Mouse (Mus musculus): ENCODE measurements at regions not wholly inside any gene's neighbourhood (a gene's known extent, or its start where the extent isn't known, plus 50 kb on each side); places are given as distances from the start of the nearest gene placed in this dataset.

GRCm38 (mm10) chr7:138524936-138525335 is 127.4 kb upstream of the Tcerg1l start:
- DNase-seq (ENCODE audit: low spot score), result no peak
- H3K27ac ChIP-seq, result no peak overlapping the region
- H3K4me3 ChIP-seq, result no peak overlapping the region
- no peaks in the 10 kb centered on the region for H3K9me3 ChIP-seq
- no peaks in the 10 kb centered on the region for H3K36me3 ChIP-seq
- H3K4me1 ChIP-seq (replicated peaks), result no peaks in the 10 kb centered on the region
- H3K27me3 ChIP-seq (ENCODE audit: insufficient read depth, poor library complexity, severe bottlenecking), result no peaks in the 10 kb centered on the region
- WGBS, result 89% methylated on average over 3 of the region's 3 CpGs

DNA sequence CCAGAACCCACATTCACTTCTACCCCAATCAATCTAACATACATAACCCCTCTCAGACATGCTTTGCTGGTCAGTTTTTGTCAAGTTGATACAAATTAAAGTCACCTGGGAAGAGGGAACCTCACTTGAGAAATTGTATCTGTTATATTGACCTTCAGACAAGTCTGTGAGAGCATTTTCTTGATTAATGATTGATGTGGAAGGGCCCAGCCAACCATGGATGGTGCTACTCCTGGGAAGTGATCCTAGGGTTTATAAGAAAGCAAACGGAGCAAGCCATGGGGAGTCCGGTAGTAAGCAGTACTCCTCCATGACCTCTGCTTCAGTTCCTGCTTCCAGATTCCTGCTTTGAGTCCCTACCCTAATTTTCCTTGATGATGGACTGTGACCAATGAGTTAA is 116.6 kb upstream of the Tcerg1l start:
- Histone ChIP-seq H3K4me1 (replicated peaks) (no peaks in the 10 kb centered on the region), H3K27me3 (ENCODE audit: insufficient read depth, poor library complexity, severe bottlenecking) (no peaks in the 10 kb centered on the region), H3K27ac (no peak overlapping the region), H3K9me3 (no peaks in the 10 kb centered on the region), H3K36me3 (no peaks in the 10 kb centered on the region), H3K4me3 (no peak overlapping the region)
- WGBS, result 92% methylated on average over 2 of the region's 2 CpGs
- DNase-seq (ENCODE audit: low spot score), result no peak

GRCm38 (mm10) chr7:138505205-138505604 is 107.7 kb upstream of the Tcerg1l start:
- no peaks in the 10 kb centered on the region for H3K27me3 ChIP-seq (ENCODE audit: insufficient read depth, poor library complexity, severe bottlenecking)
- peaks cover 27% of the 10 kb centered on the region for H3K4me1 ChIP-seq (replicated peaks)
- no peak overlapping the region for H3K27ac ChIP-seq
- H3K4me3 ChIP-seq, result no peak overlapping the region
- H3K36me3 ChIP-seq, result no peaks in the 10 kb centered on the region
- H3K9me3 ChIP-seq, result no peaks in the 10 kb centered on the region
- WGBS, result 82% methylated on average over 2 of the region's 2 CpGs
- no peak for DNase-seq (ENCODE audit: low spot score)

DNA sequence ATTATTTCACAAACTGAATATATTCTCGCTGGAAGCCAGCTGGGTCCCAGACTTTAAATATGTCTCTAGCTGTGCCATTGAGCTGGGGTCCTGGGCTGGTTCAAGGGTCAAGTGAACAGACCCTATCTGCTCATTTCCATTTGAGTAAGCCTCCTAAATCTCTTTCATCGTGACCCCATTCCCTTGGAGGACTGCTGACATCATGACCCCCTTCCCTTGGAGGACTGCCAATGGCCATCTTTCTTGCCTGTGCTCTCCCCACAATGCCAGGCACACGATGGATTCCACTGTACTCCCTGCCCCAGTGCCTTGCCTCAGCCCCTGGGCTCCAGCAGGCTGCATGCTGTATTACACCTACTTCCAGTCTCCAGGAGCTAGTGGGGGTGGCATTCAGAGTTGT is 106.5 kb upstream of the Tcerg1l start:
- H3K4me1 ChIP-seq (replicated peaks), result peaks cover 27% of the 10 kb centered on the region

DNA sequence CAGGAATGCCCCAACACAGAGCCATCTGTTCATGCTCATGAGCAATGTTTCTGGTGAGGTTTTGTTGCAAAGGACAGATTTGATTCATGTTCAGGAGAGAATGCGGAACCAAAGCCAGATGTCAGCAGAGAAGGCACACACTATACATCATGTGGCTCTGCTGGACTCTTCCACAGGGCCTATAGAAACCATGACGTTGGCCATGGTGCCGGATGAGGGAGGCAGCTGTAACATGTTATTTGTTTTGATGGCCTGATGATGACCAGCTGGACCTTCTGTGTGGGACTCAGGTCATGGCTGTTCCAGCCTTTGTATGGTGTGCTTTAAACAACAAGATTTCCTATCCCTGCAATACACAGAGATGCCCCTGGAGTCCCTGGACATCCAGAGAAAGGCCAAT is 105.5 kb upstream of the Tcerg1l start:
- no peak for DNase-seq (ENCODE audit: low spot score)
- no peak overlapping the region for H3K4me3 ChIP-seq
- WGBS, result 71% methylated on average over 3 of the region's 3 CpGs
- no peaks in the 10 kb centered on the region for H3K9me3 ChIP-seq
- H3K27ac ChIP-seq, result peak overlapping the region; percentile 40; the same call in 1 of the 2 replicates
- no peaks in the 10 kb centered on the region for H3K27me3 ChIP-seq (ENCODE audit: insufficient read depth, poor library complexity, severe bottlenecking)
- H3K36me3 ChIP-seq, result no peaks in the 10 kb centered on the region
- H3K4me1 ChIP-seq (replicated peaks), result peaks cover 27% of the 10 kb centered on the region

More for the DNA sequence above, 106.5 kb upstream of the Tcerg1l start:
- Histone ChIP-seq H3K27ac (peak overlapping the region; percentile 29; the same call in 1 of the 2 replicates), H3K9me3 (no peaks in the 10 kb centered on the region), H3K27me3 (ENCODE audit: insufficient read depth, poor library complexity, severe bottlenecking) (no peaks in the 10 kb centered on the region), H3K36me3 (no peaks in the 10 kb centered on the region), H3K4me3 (no peak overlapping the region)
- DNase-seq (ENCODE audit: low spot score), result peak; percentile 38
- 36% methylated on average over 3 of the region's 3 CpGs for WGBS

- 85% methylated on average over 14 of the region's 14 CpGs for WGBS
- DNase-seq (ENCODE audit: low spot score), result no peak
- Histone ChIP-seq H3K4me1 (replicated peaks) (peaks cover 27% of the 10 kb centered on the region), H3K27me3 (ENCODE audit: insufficient read depth, poor library complexity, severe bottlenecking) (no peaks in the 10 kb centered on the region), H3K27ac (no peak overlapping the region), H3K9me3 (no peaks in the 10 kb centered on the region), H3K4me3 (no peak overlapping the region), H3K36me3 (no peaks in the 10 kb centered on the region)
Measured at GRCm38 (mm10) chr7:138501347-138502014, 104.0 kb upstream of the Tcerg1l start.

DNA sequence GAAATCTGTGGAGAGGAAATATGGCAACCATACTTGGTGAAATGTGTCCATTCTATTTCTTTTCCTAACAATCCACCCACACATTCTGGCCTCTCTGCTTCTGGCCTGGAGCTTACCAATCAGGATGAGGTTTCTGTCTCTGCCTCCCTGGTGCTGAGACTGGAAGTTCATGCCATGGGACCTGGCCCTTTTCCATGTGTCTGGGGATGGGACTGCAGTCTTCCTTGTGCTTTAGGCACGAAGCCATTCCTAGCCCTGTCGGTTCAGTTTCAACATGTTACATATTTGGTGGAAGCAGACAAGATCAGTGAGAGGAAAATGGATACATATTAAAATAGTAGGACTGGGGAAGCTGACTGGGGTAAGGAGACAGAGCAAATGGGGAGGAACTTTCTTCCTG is 100.2 kb upstream of the Tcerg1l start:
- no peak for DNase-seq (ENCODE audit: low spot score)
- Histone ChIP-seq H3K9me3 (no peaks in the 10 kb centered on the region), H3K4me1 (replicated peaks) (peaks cover 6% of the 10 kb centered on the region; the same call in 1 of the 2 replicates), H3K27ac (no peak overlapping the region), H3K36me3 (no peaks in the 10 kb centered on the region), H3K4me3 (no peak overlapping the region), H3K27me3 (ENCODE audit: insufficient read depth, poor library complexity, severe bottlenecking) (no peaks in the 10 kb centered on the region)
- WGBS, result 82% methylated on average over 2 of the region's 2 CpGs

GRCm38 (mm10) chr7:138497202-138497601 is 99.7 kb upstream of the Tcerg1l start:
- 61% methylated on average over 6 of the region's 6 CpGs for WGBS
- no peaks in the 10 kb centered on the region for H3K36me3 ChIP-seq
- no peak overlapping the region for H3K27ac ChIP-seq
- no peak overlapping the region for H3K4me3 ChIP-seq
- H3K27me3 ChIP-seq (ENCODE audit: insufficient read depth, poor library complexity, severe bottlenecking), result no peaks in the 10 kb centered on the region
- no peak for DNase-seq (ENCODE audit: low spot score)
- no peaks in the 10 kb centered on the region for H3K9me3 ChIP-seq
- peaks cover 2% of the 10 kb centered on the region; the same call in 1 of the 2 replicates for H3K4me1 ChIP-seq (replicated peaks)

DNA sequence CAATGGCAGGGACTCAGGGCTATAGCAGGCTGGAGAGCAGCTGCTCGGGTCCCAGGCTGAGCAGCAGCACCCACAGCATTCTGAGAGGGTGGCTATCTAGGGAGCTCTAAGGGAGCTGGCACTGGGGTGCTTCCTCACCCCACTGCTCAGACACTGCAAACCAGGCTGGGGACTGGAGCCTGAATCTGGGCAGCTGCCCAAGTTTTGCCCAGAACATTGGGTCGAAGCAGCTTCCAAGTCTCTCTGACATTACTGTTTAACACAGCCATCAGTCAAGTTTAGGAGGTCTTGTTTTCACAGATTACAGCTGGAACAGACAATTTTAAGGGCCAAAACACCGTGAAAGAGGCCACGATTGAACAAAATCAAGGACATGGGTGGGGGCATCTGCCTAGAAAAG is 96.1 kb upstream of the Tcerg1l start:
- Histone ChIP-seq H3K27ac (peak overlapping the region; percentile 9; the same call in 1 of the 2 replicates), H3K27me3 (ENCODE audit: insufficient read depth, poor library complexity, severe bottlenecking) (no peaks in the 10 kb centered on the region), H3K36me3 (no peaks in the 10 kb centered on the region), H3K4me3 (no peak overlapping the region), H3K9me3 (0 out of 2 replicates have a peak, but pooled peaks cover 7% of the 10 kb centered on the region), H3K4me1 (replicated peaks) (peaks cover 5% of the 10 kb centered on the region; the same call in 1 of the 2 replicates)
- DNase-seq (ENCODE audit: low spot score), result no peak
- WGBS, result 84% methylated on average over 4 of the region's 4 CpGs

GRCm38 (mm10) chr7:138492261-138492660 is 94.7 kb upstream of the Tcerg1l start:
- Histone ChIP-seq H3K9me3 (0 out of 2 replicates have a peak, but pooled peaks cover 7% of the 10 kb centered on the region), H3K27me3 (ENCODE audit: insufficient read depth, poor library complexity, severe bottlenecking) (no peaks in the 10 kb centered on the region), H3K27ac (no peak overlapping the region), H3K4me1 (replicated peaks) (peaks cover 5% of the 10 kb centered on the region; the same call in 1 of the 2 replicates), H3K4me3 (no peak overlapping the region), H3K36me3 (no peaks in the 10 kb centered on the region)
- DNase-seq (ENCODE audit: low spot score), result no peak
- WGBS, result 63% methylated on average over 5 of the region's 5 CpGs

DNA sequence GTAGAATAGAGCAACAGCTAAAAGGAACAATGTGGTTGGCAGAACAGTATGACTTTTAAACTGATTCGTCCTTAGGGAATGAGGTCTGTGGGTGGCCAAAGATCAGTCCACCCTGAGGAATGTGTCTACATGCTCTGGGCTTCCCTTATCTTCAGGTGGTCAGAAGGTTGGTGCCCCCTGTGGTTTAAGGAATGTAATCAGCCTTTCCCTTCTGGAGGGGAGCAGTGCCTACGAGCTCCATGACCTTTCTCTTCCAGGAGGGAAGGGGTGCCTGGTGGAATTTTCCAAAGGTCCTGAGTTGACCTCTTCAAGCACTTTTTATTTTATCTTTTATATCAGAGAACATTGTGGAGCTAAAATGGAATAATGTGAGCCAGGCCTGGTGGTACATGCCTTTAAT is 91.9 kb upstream of the Tcerg1l start:
- H3K27ac ChIP-seq, result no peak overlapping the region
- no peak overlapping the region for H3K4me3 ChIP-seq
- no peaks in the 10 kb centered on the region for H3K36me3 ChIP-seq
- no peak for DNase-seq (ENCODE audit: low spot score)
- 78% methylated on average over 2 of the region's 2 CpGs for WGBS
- H3K27me3 ChIP-seq (ENCODE audit: insufficient read depth, poor library complexity, severe bottlenecking), result no peaks in the 10 kb centered on the region
- 0 out of 2 replicates have a peak, but pooled peaks cover 7% of the 10 kb centered on the region for H3K9me3 ChIP-seq
- H3K4me1 ChIP-seq (replicated peaks), result peaks cover 5% of the 10 kb centered on the region; the same call in 1 of the 2 replicates

- no peak overlapping the region for H3K27ac ChIP-seq
- no peaks in the 10 kb centered on the region for H3K27me3 ChIP-seq (ENCODE audit: insufficient read depth, poor library complexity, severe bottlenecking)
- H3K4me3 ChIP-seq, result no peak overlapping the region
- 0 out of 2 replicates have a peak, but pooled peaks cover 7% of the 10 kb centered on the region for H3K9me3 ChIP-seq
- DNase-seq (ENCODE audit: low spot score), result no peak
- no peaks in the 10 kb centered on the region for H3K36me3 ChIP-seq
- peaks cover 5% of the 10 kb centered on the region; the same call in 1 of the 2 replicates for H3K4me1 ChIP-seq (replicated peaks)
- WGBS, result 86% methylated on average over 3 of the region's 3 CpGs
Measured at GRCm38 (mm10) chr7:138488201-138488720, 90.7 kb upstream of the Tcerg1l start.

DNA sequence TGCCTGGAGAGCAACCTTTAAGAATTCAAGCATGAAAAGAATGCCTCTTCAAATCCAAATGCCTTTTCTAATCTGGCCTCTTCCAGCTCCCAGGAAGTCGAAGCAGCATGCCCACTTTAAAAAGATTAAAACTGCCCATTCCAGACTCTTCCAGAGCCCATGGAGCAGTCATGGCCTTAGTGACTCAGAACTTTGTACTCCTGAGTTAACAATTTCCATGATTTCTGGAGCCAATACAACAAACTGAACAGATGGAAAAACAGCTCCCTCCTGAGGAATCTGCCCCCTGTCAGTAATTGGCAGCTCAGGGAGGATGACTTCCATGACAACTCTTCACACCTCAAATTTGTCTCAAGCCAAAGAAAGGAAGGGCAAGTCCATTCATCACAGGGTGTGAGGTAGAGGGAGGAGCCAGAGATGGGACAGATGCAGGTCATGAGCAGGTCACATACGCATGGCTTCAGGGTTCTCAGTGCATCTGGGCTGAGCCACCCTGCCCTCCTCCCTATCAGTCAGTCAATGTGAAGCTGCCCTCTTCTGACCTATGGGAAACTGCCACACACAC is 75.4 kb upstream of the Tcerg1l start:
- no peaks in the 10 kb centered on the region for H3K9me3 ChIP-seq
- H3K4me1 ChIP-seq (replicated peaks), result no peaks in the 10 kb centered on the region
- no peak overlapping the region for H3K27ac ChIP-seq
- H3K27me3 ChIP-seq (ENCODE audit: insufficient read depth, poor library complexity, severe bottlenecking), result no peaks in the 10 kb centered on the region
- WGBS, result 66% methylated on average over 2 of the region's 2 CpGs
- no peak for DNase-seq (ENCODE audit: low spot score)
- H3K36me3 ChIP-seq, result no peaks in the 10 kb centered on the region
- no peak overlapping the region for H3K4me3 ChIP-seq

Data from hindbrain, embryonic 10.5 days (tissue).